Mouse (Mus musculus): ENCODE results near the gene Gm49403. TPM values are rescaled to one million over a fixed set of nuclear protein-coding genes. Genes with fewer than 3 reads are reported as not detected.

Gm49403 gene
- polyA plus RNA-seq, 1 experiment = not detected

GRCm38 (mm10) chr19:8897865-8898495 is 14.2 kb downstream of the Gm49403 start, which contains the start of gene Ganab:
Gene Ganab, plus strand, starts transcription at chr19:8898071.
- Histone ChIP-seq H3K79me3 (ENCODE audit: low read depth) (peaks cover 72% of the 10 kb centered on the region), H3K36me3 (ENCODE audit: control insufficient read depth, insufficient read depth) (peaks cover 55% of the 10 kb centered on the region), H3K27me3 (ENCODE audit: control insufficient read depth, insufficient read depth, insufficient read length) (no peaks in the 10 kb centered on the region), H3K79me2 (ENCODE audit: control insufficient read depth, insufficient read depth) (peaks cover 94% of the 10 kb centered on the region), H3K4me3 (ENCODE audit: insufficient read depth, poor library complexity, severe bottlenecking) (peak within 1 kb of the TSS; percentile 100), H3ac (ENCODE audit: control insufficient read depth, insufficient read length, low read depth) (peak within 1 kb of the TSS; percentile 99)
- TF ChIP-seq CEBPB (IDR thresholded peaks at IDR 0.05; ENCODE audit: low read depth) (no peak), FOSL1 (IDR thresholded peaks at IDR 0.05; ENCODE audit: insufficient read depth, low read length, poor library complexity, severe bottlenecking) (no peak), MYOD1 (IDR thresholded peaks at IDR 0.05; ENCODE audit: control insufficient read depth, insufficient read length, low read depth) (no peak), MAX (IDR thresholded peaks at IDR 0.05) (no peak)

GRCm38 (mm10) chr19:8898576-8898975 is 14.8 kb downstream of the Gm49403 start:
- H3K4me3 ChIP-seq (ENCODE audit: insufficient read depth, poor library complexity, severe bottlenecking) = peak overlapping the region; percentile 100
- H3K79me3 ChIP-seq (ENCODE audit: low read depth) = peaks cover 66% of the 10 kb centered on the region
- H3K79me2 ChIP-seq (ENCODE audit: control insufficient read depth, insufficient read depth) = peaks cover 88% of the 10 kb centered on the region
- TF ChIP-seq USF1 (IDR thresholded peaks at IDR 0.05; ENCODE audit: low read depth) = no peak
- no peak for TF ChIP-seq CEBPB (IDR thresholded peaks at IDR 0.05; ENCODE audit: low read depth)
- no peak for TF ChIP-seq FOSL1 (IDR thresholded peaks at IDR 0.05; ENCODE audit: insufficient read depth, low read length, poor library complexity, severe bottlenecking)
- no peak for TF ChIP-seq MYOD1 (IDR thresholded peaks at IDR 0.05; ENCODE audit: control insufficient read depth, insufficient read length, low read depth)
- no peak for TF ChIP-seq CTCF (IDR thresholded peaks at IDR 0.05; ENCODE audit: control insufficient read depth, insufficient read depth, insufficient read length)
- TF ChIP-seq MAX (IDR thresholded peaks at IDR 0.05) = no peak
- TF ChIP-seq MYOG (IDR thresholded peaks at IDR 0.05; ENCODE audit: control insufficient read depth, extremely low read depth, insufficient read length) = no peak
- no peaks in the 10 kb centered on the region for H3K27me3 ChIP-seq (ENCODE audit: control insufficient read depth, insufficient read depth, insufficient read length)
- H3ac ChIP-seq (ENCODE audit: control insufficient read depth, insufficient read length, low read depth) = peak overlapping the region; percentile 99
- peaks cover 61% of the 10 kb centered on the region for H3K36me3 ChIP-seq (ENCODE audit: control insufficient read depth, insufficient read depth)

- TF ChIP-seq USF1 (IDR thresholded peaks at IDR 0.05; ENCODE audit: low read depth) = no peak
- no peak for TF ChIP-seq CEBPB (IDR thresholded peaks at IDR 0.05; ENCODE audit: low read depth)
- no peak for TF ChIP-seq CTCF (IDR thresholded peaks at IDR 0.05; ENCODE audit: control insufficient read depth, insufficient read depth, insufficient read length)
- no peak for TF ChIP-seq MAX (IDR thresholded peaks at IDR 0.05)
- TF ChIP-seq MYOD1 (IDR thresholded peaks at IDR 0.05; ENCODE audit: control insufficient read depth, insufficient read length, low read depth) = no peak
- TF ChIP-seq MYOG (IDR thresholded peaks at IDR 0.05; ENCODE audit: control insufficient read depth, extremely low read depth, insufficient read length) = no peak
- TF ChIP-seq FOSL1 (IDR thresholded peaks at IDR 0.05; ENCODE audit: insufficient read depth, low read length, poor library complexity, severe bottlenecking) = no peak
- Histone ChIP-seq H3K27me3 (ENCODE audit: control insufficient read depth, insufficient read depth, insufficient read length) (no peaks in the 10 kb centered on the region), H3K79me3 (ENCODE audit: low read depth) (peaks cover 61% of the 10 kb centered on the region), H3K4me3 (ENCODE audit: insufficient read depth, poor library complexity, severe bottlenecking) (peak overlapping the region; percentile 100), H3K36me3 (ENCODE audit: control insufficient read depth, insufficient read depth) (peaks cover 66% of the 10 kb centered on the region), H3K79me2 (ENCODE audit: control insufficient read depth, insufficient read depth) (peaks cover 83% of the 10 kb centered on the region), H3ac (ENCODE audit: control insufficient read depth, insufficient read length, low read depth) (peak overlapping the region; percentile 1)
Measured at GRCm38 (mm10) chr19:8899079-8899478, 15.3 kb downstream of the Gm49403 start.

- no peak overlapping the region for H3ac ChIP-seq (ENCODE audit: control insufficient read depth, insufficient read length, low read depth)
- H3K79me3 ChIP-seq (ENCODE audit: low read depth) = peaks cover 39% of the 10 kb centered on the region
- H3K4me3 ChIP-seq (ENCODE audit: insufficient read depth, poor library complexity, severe bottlenecking) = no peak overlapping the region
- peaks cover 74% of the 10 kb centered on the region for H3K36me3 ChIP-seq (ENCODE audit: control insufficient read depth, insufficient read depth)
- no peaks in the 10 kb centered on the region for H3K27me3 ChIP-seq (ENCODE audit: control insufficient read depth, insufficient read depth, insufficient read length)
- H3K79me2 ChIP-seq (ENCODE audit: control insufficient read depth, insufficient read depth) = peaks cover 44% of the 10 kb centered on the region
- TF ChIP-seq CTCF (IDR thresholded peaks at IDR 0.05; ENCODE audit: control insufficient read depth, insufficient read depth, insufficient read length) = no peak
- TF ChIP-seq CEBPB (IDR thresholded peaks at IDR 0.05; ENCODE audit: low read depth) = no peak
- no peak for TF ChIP-seq FOSL1 (IDR thresholded peaks at IDR 0.05; ENCODE audit: insufficient read depth, low read length, poor library complexity, severe bottlenecking)
- TF ChIP-seq MYOG (IDR thresholded peaks at IDR 0.05; ENCODE audit: control insufficient read depth, extremely low read depth, insufficient read length) = no peak
- no peak for TF ChIP-seq MYOD1 (IDR thresholded peaks at IDR 0.05; ENCODE audit: control insufficient read depth, insufficient read length, low read depth)
- no peak for TF ChIP-seq USF1 (IDR thresholded peaks at IDR 0.05; ENCODE audit: low read depth)
- TF ChIP-seq MAX (IDR thresholded peaks at IDR 0.05) = no peak
Measured at GRCm38 (mm10) chr19:8903412-8903811, 19.7 kb downstream of the Gm49403 start.

GRCm38 (mm10) chr19:8908531-8908930 is 24.8 kb downstream of the Gm49403 start:
- H3K79me3 ChIP-seq (ENCODE audit: low read depth) = peaks cover 3% of the 10 kb centered on the region
- H3K27me3 ChIP-seq (ENCODE audit: control insufficient read depth, insufficient read depth, insufficient read length) = no peaks in the 10 kb centered on the region
- H3K79me2 ChIP-seq (ENCODE audit: control insufficient read depth, insufficient read depth) = no peaks in the 10 kb centered on the region
- H3ac ChIP-seq (ENCODE audit: control insufficient read depth, insufficient read length, low read depth) = no peak overlapping the region
- H3K4me3 ChIP-seq (ENCODE audit: insufficient read depth, poor library complexity, severe bottlenecking) = no peak overlapping the region
- peaks cover 96% of the 10 kb centered on the region for H3K36me3 ChIP-seq (ENCODE audit: control insufficient read depth, insufficient read depth)
- no peak for TF ChIP-seq MAX (IDR thresholded peaks at IDR 0.05)
- no peak for TF ChIP-seq CTCF (IDR thresholded peaks at IDR 0.05; ENCODE audit: control insufficient read depth, insufficient read depth, insufficient read length)
- no peak for TF ChIP-seq MYOG (IDR thresholded peaks at IDR 0.05; ENCODE audit: control insufficient read depth, extremely low read depth, insufficient read length)
- TF ChIP-seq MYOD1 (IDR thresholded peaks at IDR 0.05; ENCODE audit: control insufficient read depth, insufficient read length, low read depth) = no peak

GRCm38 (mm10) chr19:8911810-8912209 is 28.1 kb downstream of the Gm49403 start:
- no peak for TF ChIP-seq MAX (IDR thresholded peaks at IDR 0.05)
- TF ChIP-seq MYOD1 (IDR thresholded peaks at IDR 0.05; ENCODE audit: control insufficient read depth, insufficient read length, low read depth) = no peak
- H3ac ChIP-seq (ENCODE audit: control insufficient read depth, insufficient read length, low read depth) = no peak overlapping the region
- H3K36me3 ChIP-seq (ENCODE audit: control insufficient read depth, insufficient read depth) = peaks cover 100% of the 10 kb centered on the region
- H3K79me2 ChIP-seq (ENCODE audit: control insufficient read depth, insufficient read depth) = no peaks in the 10 kb centered on the region
- peaks cover 3% of the 10 kb centered on the region for H3K79me3 ChIP-seq (ENCODE audit: low read depth)
- H3K4me3 ChIP-seq (ENCODE audit: insufficient read depth, poor library complexity, severe bottlenecking) = no peak overlapping the region
- H3K27me3 ChIP-seq (ENCODE audit: control insufficient read depth, insufficient read depth, insufficient read length) = no peaks in the 10 kb centered on the region
